In the genomic region with DNA sequence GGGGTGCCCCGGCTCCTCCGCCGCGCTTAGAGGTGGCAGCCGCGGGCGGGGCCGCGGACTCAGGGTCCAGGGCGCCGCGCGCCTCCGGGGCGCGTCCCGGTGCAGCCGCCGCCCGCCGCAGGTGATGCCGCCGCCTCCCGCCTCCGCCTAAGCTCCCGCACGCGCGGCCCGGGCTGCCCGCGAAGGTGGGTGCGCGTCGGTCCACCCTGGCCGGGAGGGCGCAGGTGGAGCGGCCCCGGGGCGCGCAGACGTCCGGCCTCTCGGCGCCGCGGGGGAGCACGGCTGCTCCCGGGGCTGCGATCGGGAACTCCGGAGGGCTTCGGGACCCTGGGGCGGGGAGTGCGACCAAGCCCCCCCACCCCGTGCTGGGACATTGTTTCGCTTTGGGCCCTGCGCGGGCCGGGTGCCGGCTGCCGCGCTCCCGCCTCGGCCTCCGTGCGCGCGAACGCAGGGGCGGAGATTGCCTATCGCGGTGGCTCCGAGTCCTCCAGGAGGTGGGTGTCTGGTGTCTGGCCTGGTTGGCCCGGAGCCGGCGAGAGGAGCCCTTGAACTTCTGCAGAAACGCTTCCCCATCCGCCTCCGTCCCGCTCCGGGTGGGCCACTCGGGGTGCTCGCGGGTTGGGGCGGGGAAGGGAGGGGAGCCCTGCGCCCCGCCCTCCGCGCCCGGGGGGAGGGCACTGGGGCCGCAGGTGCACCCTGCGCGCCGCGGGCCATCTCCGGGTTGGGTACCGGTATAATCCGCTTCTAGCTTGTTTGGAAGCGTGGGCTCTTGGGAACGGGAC, we compare ENCODE assay signal across 8 mouse cellular contexts. TPM values are rescaled to one million over a fixed set of nuclear protein-coding genes. Genes with fewer than 3 reads are reported as not detected.
DNase-seq lines count a peak whose midpoint lies in the region; ATAC-seq and TF ChIP-seq lines count a peak whose summit lies in the region.

No protein-coding gene starts in this region.

- H3K27me3 ChIP-seq in hindbrain, embryonic 15.5 days, result no peaks in the 10 kb centered on the region

- no peaks in the 10 kb centered on the region for H3K9me3 ChIP-seq in hindbrain, embryonic 15.5 days

- H3K9ac ChIP-seq in hindbrain, embryonic 15.5 days, result peak overlapping the region; percentile 100

- no peaks in the 10 kb centered on the region for H3K36me3 ChIP-seq in hindbrain, embryonic 15.5 days
- no peaks in the 10 kb centered on the region for H3K36me3 ChIP-seq in macrophage (ENCODE audit: inconsistent target)

- H3K4me2 ChIP-seq in hindbrain, embryonic 15.5 days, result peak overlapping the region; percentile 86

- peak overlapping the region; percentile 99 for H3K4me3 ChIP-seq in hindbrain, embryonic 15.5 days
- peak overlapping the region; percentile 97 for H3K4me3 ChIP-seq in left cerebral cortex, adult 2 months
- H3K4me3 ChIP-seq in macrophage (ENCODE audit: inconsistent target), result peak overlapping the region; percentile 78

- TF ChIP-seq CTCF in left cerebral cortex, adult 2 months (IDR thresholded peaks at IDR 0.05), result no peak

- intact Hi-C loops in left cerebral cortex, adult 2 months (cut with DNase I), result no loop called here

- H3K4me1 ChIP-seq in hindbrain, embryonic 15.5 days (replicated peaks), result peaks cover 52% of the 10 kb centered on the region

- ATAC-seq in hindbrain, embryonic 15.5 days (ENCODE audit: low FRiP score, low read depth), result peak; percentile 73

- peak overlapping the region; percentile 97 for H3K27ac ChIP-seq in hindbrain, embryonic 15.5 days (replicated peaks)
- H3K27ac ChIP-seq in left cerebral cortex, adult 2 months, result peak overlapping the region; percentile 91
- H3K27ac ChIP-seq in macrophage, result peak overlapping the region; percentile 73

- DNase-seq in ZHBTc4 (ENCODE audit: low read depth, low spot score), result peak; percentile 95
- peak; percentile 42 to 68 for DNase-seq in cerebellum, postnatal 4 days (ENCODE audit: low spot score in 2 of 2)
- DNase-seq in gastrocnemius, adult 18-20 months (ENCODE audit: low spot score), result peak; percentile 62
- peak; percentile 63 to 68 for DNase-seq in left cerebral cortex, adult 2 months (ENCODE audit: extremely low spot score in 1 of 2, low spot score in 2 of 2)
- peak; percentile 82 for DNase-seq in retina, postnatal 1 day
- peak; percentile 91 for DNase-seq in thymus, postnatal 4 days

- H3K79me2 ChIP-seq in macrophage (ENCODE audit: inconsistent target), result peaks cover 63% of the 10 kb centered on the region

- WGBS in hindbrain, embryonic 15.5 days, result 1% methylated on average over 87 of the region's 101 CpGs
- under 1% methylated on average over 87 of the region's 101 CpGs for WGBS in macrophage (ENCODE audit: missing documents)

RNA-seq across cellular contexts. Expression of a gene that starts 0.5 kb away (rescaled TPM):
- total RNA-seq in gastrocnemius, adult 18-20 months (2021), result 1 to 10 TPM; 3.3 to 5.0 TPM
- 29.7 and 35.6 TPM in 2 replicates for polyA plus RNA-seq in hindbrain, embryonic 15.5 days (2015; fragmentation: Nextera tagmentation; extraction: Ambion mirVana)
- 10 to 100 TPM; 35.6 to 39.0 TPM for total RNA-seq in left cerebral cortex, adult 2 months (2021)
- total RNA-seq in macrophage (2018; cell fraction: chromatin; rRNA removed), result 100 to 1,000 TPM in 16 of 26 experiments, 10 to 100 TPM in 10; 73.6 to 483 (median 123) TPM
- 100 to 1,000 TPM in 1 of 26 experiments, 10 to 100 TPM in 25; 46.8 to 160 (median 59.8) TPM for total RNA-seq in macrophage (2018; cell fraction: cytosol; rRNA removed)
- total RNA-seq in macrophage (2018; cell fraction: nucleus; rRNA removed), result 100 to 1,000 TPM in 14 of 26 experiments, 10 to 100 TPM in 12; 64.4 to 286 (median 111) TPM
- 38.8 to 50.7 TPM (median 45.1 TPM) in 3 replicates for polyA plus RNA-seq in macrophage (2018)

Comparison
In these comparisons a context has a peak if more than half of its experiments do, and no peak if none do; other contexts are left out.
1. Peak in every context shown above with its lines: DNase-seq, ATAC-seq, H3K4me3 ChIP-seq and H3K27ac ChIP-seq.
2. RNA of a gene that starts 0.5 kb away (total RNA-seq): 35.6 to 39.0 TPM in left cerebral cortex, adult 2 months; 3.3 to 5.0 TPM in gastrocnemius, adult 18-20 months; every median in the first group is over 4 times any median in the second.